Mouse (Mus musculus) liver, adult 2 months (tissue): Measurements from ENCODE around the gene Mgat4e.

Experiments
- CTCF ChIP-seq: fragments of 200-500 bp; IDR thresholded peaks from 2 replicates; pipeline ENCODE4 v1.5.1; 2011; ENCODE audit warnings: low read depth, low read length, control low read depth
- POLR2A ChIP-seq: fragments of 200-500 bp; IDR thresholded peaks from 2 replicates; pipeline ENCODE4 v1.6.1; 2011; ENCODE audit warnings: low read length, control low read depth; ENCODE audit not compliant: insufficient read depth; ENCODE audit errors: extremely low read depth

- TF ChIP-seq POLR2A, result no peak
- no peak for TF ChIP-seq CTCF
Measured at GRCm38 (mm10) chr1:134561770-134562143, 12.3 kb upstream of the Mgat4e start.
